Mouse (Mus musculus) forebrain, embryonic 13.5 days (tissue): Measurements from ENCODE around the gene Thap12. TPM values are rescaled to one million over a fixed set of nuclear protein-coding genes. Genes with fewer than 3 reads are reported as not detected.

Experiments used
- ATAC-seq: fragments of 200-750 bp; cut with Nextera tagmentation; 2 replicates; pipeline ENCODE4 v1.8.0; 2017
- H3K27ac ChIP-seq: fragments of 300-500 bp; sonication (generic); 2 replicates; pipeline ENCODE4 v1.5.1; 2015; ENCODE audit warnings: inconsistent platforms, mild to moderate bottlenecking, moderate library complexity
- H3K27me3 ChIP-seq: fragments of 300-500 bp; sonication (generic); 2 replicates; pipeline ENCODE4 v1.6.1; 2015; ENCODE audit warnings: mild to moderate bottlenecking, inconsistent platforms
- H3K36me3 ChIP-seq: fragments of 300-500 bp; sonication (generic); 2 replicates; pipeline ENCODE4 v1.6.1; 2015; ENCODE audit warnings: mild to moderate bottlenecking, inconsistent platforms; ENCODE audit not compliant: poor library complexity, severe bottlenecking
- H3K4me1 ChIP-seq: fragments of 300-500 bp; sonication (generic); 2 replicates; pipeline ENCODE4 v1.6.1; 2015; ENCODE audit warnings: inconsistent platforms
- H3K4me2 ChIP-seq: fragments of 300-500 bp; sonication (generic); 2 replicates; pipeline ENCODE4 v1.6.1; 2015; ENCODE audit warnings: inconsistent platforms, mild to moderate bottlenecking, moderate library complexity
- H3K4me3 ChIP-seq: fragments of 300-500 bp; sonication (generic); 2 replicates; pipeline ENCODE4 v1.5.1; 2015; ENCODE audit warnings: mild to moderate bottlenecking, inconsistent platforms
- H3K9ac ChIP-seq: fragments of 300-500 bp; sonication (generic); 2 replicates; pipeline ENCODE4 v1.6.1; 2015; ENCODE audit warnings: mild to moderate bottlenecking, inconsistent platforms
- H3K9me3 ChIP-seq: fragments of 300-500 bp; sonication (generic); replicated peaks from 2 replicates; pipeline ENCODE4 v1.6.1; 2016; ENCODE audit warnings: inconsistent platforms
- WGBS: fragments of 180-500 bp; shearing (Covaris S2); methylation state at CpG from one replicate; pipeline ENCODE4 v1.1.7; 2015; 5-methylcytosine and 5-hydroxymethylcytosine counted together
- polyA plus RNA-seq: library from polyadenylated mRNA; unstranded; fragments of >200 nt; fragmentation: Nextera tagmentation; extraction: Ambion mirVana; gene quantifications from 2 replicates; pipeline ENCODE4 v1.2.1, GENCODE M21; 2015

Gene Thap12
- 45.1 and 48.7 TPM in 2 replicates for polyA plus RNA-seq

DNA sequence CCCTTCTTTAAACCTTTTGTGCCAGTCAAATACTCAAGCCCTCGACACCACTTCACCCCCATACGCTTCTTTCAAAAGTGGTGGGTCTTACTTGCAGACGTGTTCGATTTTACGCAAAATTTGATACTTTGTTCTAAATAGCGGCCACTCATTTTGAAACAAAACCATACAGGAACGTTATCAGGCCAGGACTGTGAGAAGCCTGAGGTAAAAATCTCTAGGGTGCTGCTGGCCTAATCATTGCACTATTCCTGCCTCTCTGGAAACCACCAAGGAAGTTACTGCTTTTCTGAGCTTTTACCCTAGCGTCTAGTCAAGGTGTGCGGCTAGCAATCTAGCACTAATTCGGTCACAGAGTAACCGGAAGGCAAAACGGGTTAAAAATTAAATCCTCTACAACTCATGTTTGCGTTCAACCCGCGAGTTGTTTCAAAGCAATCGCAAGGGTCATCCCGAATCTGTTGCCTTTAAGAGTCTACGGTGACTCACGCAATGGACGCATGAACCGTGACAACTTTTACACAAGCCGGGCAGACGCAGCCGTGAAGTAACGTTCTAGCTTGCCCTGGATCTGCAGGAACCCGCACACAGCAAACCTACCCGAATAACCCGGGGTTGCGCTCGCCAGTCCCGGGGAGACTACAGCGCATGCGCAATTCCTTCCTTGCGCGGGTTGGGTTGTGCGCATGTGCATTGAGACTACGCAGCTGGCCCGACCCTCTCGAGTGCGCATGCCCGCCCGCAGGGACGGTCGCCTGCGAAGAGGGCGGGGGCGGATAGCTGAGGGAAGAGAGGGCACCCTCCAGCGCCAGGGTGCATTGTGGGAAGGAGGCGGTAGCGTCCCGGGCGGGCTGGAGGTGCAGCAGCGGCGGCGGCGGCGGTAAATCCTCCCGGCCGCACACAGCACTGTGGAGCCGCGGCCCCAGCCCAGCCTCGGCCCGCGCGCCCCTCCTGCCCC is at the start of gene Thap12:
TSS of gene Thap12 (plus strand) at position 821 of the 958 bp plus-strand sequence.
- Histone ChIP-seq H3K4me2 (peak within 1 kb of the TSS; percentile 81), H3K9me3 (no peaks in the 10 kb centered on the region), H3K27me3 (no peaks in the 10 kb centered on the region), H3K36me3 (no peaks in the 10 kb centered on the region), H3K9ac (peak within 1 kb of the TSS; percentile 97), H3K27ac (peak within 1 kb of the TSS; percentile 82), H3K4me3 (peak within 1 kb of the TSS; percentile 97), H3K4me1 (peaks cover 27% of the 10 kb centered on the region)
- ATAC-seq = peak; percentile 98
- WGBS = 2% methylated on average over 62 of the region's 65 CpGs

DNA sequence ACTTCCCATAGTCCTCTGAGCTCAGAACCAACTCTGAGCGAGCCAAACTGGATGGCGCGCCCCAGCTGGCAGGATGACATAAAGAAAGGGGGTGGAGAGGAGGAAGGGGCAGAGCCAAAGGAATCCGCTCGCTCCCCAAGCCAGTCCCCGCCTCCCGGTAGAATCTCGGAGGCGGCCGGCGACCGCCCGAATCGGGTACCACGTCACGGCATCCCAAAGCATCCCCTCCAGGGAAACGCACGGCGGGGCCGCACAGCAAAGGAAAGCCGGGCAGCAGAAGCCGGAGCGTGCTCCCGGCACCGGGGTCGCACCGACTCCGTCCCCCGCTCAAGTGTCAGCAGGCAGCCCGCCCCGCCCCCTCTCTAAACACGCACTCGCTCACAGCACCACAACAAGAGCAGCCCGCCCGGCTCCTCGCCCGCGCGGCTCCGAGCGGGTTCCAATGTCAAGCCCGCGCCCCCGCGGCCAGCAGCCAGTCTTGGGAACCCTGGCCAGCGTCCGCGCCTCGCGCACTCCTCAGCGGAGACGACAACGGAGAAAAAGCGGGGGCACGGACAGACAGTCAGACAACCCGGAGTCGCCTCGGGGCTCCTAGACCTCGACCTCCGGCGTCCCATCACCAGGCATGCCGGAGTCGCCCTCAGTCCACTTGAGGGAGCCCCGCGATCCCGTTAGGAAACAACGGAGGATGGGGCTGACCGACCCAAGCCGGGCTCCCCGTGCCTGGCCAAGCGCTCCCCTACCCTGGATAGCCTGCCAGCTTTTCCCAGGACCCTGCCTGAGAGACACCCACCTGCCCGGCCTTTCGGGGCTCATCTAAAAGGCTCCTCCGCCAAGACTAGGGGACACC is 47.0 kb upstream of the Thap12 start:
- Histone ChIP-seq H3K36me3 (peaks cover 32% of the 10 kb centered on the region), H3K9ac (peak overlapping the region; percentile 95), H3K27ac (peak overlapping the region; percentile 98), H3K4me3 (peak overlapping the region; percentile 94), H3K27me3 (no peaks in the 10 kb centered on the region), H3K9me3 (no peaks in the 10 kb centered on the region), H3K4me2 (peak overlapping the region; percentile 77), H3K4me1 (peaks cover 39% of the 10 kb centered on the region)
- ATAC-seq = peak; percentile 50
- whole genome bisulfite sequencing = under 1% methylated on average over 68 of the region's 74 CpGs

DNA sequence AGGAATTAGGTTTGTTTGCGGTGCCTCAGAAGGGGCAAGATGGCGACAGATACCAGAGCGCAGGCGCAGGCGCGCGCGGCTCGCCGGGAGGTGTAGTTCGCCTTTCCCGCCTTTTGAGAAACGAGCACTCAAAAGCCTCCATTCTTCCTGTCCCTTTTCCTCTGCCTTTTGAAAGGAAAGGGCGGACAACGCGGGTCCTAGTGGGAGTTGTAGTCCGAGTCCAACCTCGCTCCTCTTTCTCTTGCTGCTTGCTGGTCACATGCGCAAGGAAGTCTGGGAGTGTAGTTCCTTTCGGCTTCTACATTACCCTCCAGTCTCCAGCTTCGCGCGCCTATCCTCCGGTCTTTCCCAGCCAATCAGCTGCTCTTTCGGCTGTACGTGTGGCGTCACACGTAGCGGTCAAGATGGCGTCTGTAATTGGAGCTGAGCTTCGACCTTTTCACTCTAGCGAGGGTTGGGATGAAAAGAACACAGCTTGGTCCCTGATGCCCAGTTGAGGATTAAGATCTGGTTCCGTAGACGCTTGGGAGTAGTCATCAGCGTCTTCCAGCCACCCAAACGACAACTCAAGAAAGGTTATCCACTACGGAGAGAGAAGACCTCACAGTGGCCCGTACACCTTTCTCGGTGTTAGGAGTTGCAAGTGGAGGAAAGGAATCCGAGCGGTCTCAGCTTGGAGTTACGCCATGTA is 46.2 kb upstream of the Thap12 start, which contains the start of gene Emsy:
TSS of gene Emsy (minus strand) at position 253 of the 691 bp plus-strand sequence.
- peak within 1 kb of the TSS; percentile 77 for H3K4me2 ChIP-seq
- ATAC-seq = peak; percentile 97
- H3K9ac ChIP-seq = peak within 1 kb of the TSS; percentile 95
- peak within 1 kb of the TSS; percentile 98 for H3K27ac ChIP-seq
- no peaks in the 10 kb centered on the region for H3K9me3 ChIP-seq
- H3K4me1 ChIP-seq = peaks cover 39% of the 10 kb centered on the region
- H3K36me3 ChIP-seq = peaks cover 26% of the 10 kb centered on the region
- WGBS = under 1% methylated on average over 42 of the region's 42 CpGs
- peak within 1 kb of the TSS; percentile 94 for H3K4me3 ChIP-seq
- no peaks in the 10 kb centered on the region for H3K27me3 ChIP-seq

GRCm38 (mm10) chr7:98665166-98665565 is 37.7 kb upstream of the Thap12 start:
- Histone ChIP-seq H3K4me3 (no peak overlapping the region), H3K4me2 (no peak overlapping the region), H3K9ac (no peak overlapping the region), H3K36me3 (no peaks in the 10 kb centered on the region), H3K9me3 (no peaks in the 10 kb centered on the region), H3K27me3 (no peaks in the 10 kb centered on the region), H3K27ac (no peak overlapping the region), H3K4me1 (no peaks in the 10 kb centered on the region)
- 67% methylated on average over 5 of the region's 5 CpGs for WGBS
- ATAC-seq = no peak

GRCm38 (mm10) chr7:98665726-98666125 is 37.2 kb upstream of the Thap12 start:
- ATAC-seq = no peak
- Histone ChIP-seq H3K9me3 (no peaks in the 10 kb centered on the region), H3K9ac (no peak overlapping the region), H3K36me3 (no peaks in the 10 kb centered on the region), H3K27me3 (no peaks in the 10 kb centered on the region), H3K27ac (no peak overlapping the region), H3K4me3 (no peak overlapping the region), H3K4me2 (no peak overlapping the region), H3K4me1 (no peaks in the 10 kb centered on the region)
- WGBS = 79% methylated on average over 6 of the region's 6 CpGs

DNA sequence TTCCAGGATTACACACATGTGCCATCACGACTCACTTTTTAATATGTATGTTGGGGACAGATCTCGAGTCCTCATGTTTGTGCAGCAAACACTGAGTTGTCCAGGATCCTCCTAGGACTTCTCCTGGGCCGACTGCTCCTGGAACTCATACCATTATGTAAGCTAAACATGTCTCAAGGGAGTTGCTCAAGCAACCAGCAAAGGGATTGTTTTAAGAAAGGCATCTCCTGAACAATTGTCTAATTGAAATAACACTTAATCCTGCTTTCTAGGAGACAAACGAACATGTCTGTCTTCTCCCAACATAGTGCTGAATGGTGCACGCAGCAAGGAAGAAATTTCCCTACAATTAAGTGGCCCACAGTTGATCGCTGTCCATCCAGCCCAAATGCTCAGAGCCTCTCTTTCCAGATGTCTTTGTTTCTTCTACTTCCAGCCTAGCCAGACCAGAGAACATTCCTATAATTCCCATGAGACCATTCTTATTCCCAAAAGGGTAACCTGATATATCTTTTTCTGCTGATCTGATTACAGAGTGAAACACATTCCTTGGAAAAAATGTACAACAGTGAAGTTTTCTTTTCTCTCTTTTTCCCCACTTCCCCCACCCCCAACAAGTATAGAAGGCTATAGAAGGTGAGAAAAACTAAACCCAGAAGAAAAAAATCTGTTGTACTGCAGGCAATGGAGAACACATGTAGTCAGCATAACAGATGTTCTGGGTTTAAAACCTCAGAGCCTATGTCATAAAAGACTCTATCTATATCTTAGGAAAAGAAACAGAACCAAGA is 34.8 kb upstream of the Thap12 start:
- H3K36me3 ChIP-seq = no peaks in the 10 kb centered on the region
- no peak overlapping the region for H3K27ac ChIP-seq
- H3K4me1 ChIP-seq = no peaks in the 10 kb centered on the region
- no peak overlapping the region for H3K9ac ChIP-seq
- no peak overlapping the region for H3K4me2 ChIP-seq
- 75% methylated on average over 6 of the region's 6 CpGs for WGBS
- no peak overlapping the region for H3K4me3 ChIP-seq
- ATAC-seq = no peak
- no peaks in the 10 kb centered on the region for H3K9me3 ChIP-seq
- H3K27me3 ChIP-seq = no peaks in the 10 kb centered on the region

DNA sequence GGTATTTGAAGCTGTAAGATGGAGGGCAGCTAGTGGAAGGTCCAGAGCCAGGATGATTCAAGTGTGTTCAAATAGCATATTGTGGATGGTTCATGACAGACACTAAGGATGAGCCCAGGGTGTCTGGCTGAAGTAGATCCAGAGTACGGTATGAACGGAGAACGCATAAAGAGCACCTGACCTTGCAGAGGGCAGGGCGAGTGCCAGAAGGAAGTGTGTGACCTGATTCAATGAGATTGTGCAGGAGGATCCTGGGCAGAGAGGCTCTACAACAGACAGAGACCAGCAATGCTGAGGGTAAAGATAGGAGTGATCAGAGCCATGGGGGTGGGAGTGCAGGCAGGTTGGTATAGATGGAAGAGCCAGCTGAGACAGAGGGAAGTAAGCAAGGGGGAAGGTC is 32.1 kb upstream of the Thap12 start:
- no peaks in the 10 kb centered on the region for H3K4me1 ChIP-seq
- H3K4me2 ChIP-seq = no peak overlapping the region
- no peak overlapping the region for H3K4me3 ChIP-seq
- ATAC-seq = no peak
- no peak overlapping the region for H3K27ac ChIP-seq
- H3K36me3 ChIP-seq = no peaks in the 10 kb centered on the region
- no peaks in the 10 kb centered on the region for H3K9me3 ChIP-seq
- H3K9ac ChIP-seq = no peak overlapping the region
- WGBS = 94% methylated on average over 4 of the region's 4 CpGs
- H3K27me3 ChIP-seq = no peaks in the 10 kb centered on the region

DNA sequence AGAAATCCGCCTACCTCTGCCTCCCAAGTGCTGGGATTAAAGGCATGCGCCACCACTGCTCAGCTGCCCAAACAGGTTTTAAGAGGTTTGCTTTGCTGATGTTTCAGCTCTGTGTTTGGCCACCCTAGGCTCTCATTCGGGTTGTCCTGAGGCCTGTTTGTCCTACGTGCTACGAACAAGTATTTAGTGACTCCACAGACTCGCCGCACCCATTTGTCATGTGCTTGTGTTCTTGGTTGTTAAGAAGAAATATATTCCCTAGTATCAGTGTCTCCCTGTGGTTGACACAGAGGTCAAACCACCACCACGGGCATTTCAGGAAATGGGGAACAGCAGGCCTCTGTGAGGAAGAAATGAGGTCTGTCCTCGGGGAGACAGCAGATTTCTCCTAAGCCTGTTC is 31.5 kb upstream of the Thap12 start:
- H3K27ac ChIP-seq = no peak overlapping the region
- no peaks in the 10 kb centered on the region for H3K4me1 ChIP-seq
- no peak overlapping the region for H3K4me2 ChIP-seq
- H3K36me3 ChIP-seq = no peaks in the 10 kb centered on the region
- H3K27me3 ChIP-seq = 0 out of 2 replicates have a peak, but pooled peaks cover under 1% of the 10 kb centered on the region
- H3K9me3 ChIP-seq = no peaks in the 10 kb centered on the region
- WGBS = 85% methylated on average over 9 of the region's 9 CpGs
- no peak overlapping the region for H3K4me3 ChIP-seq
- no peak for ATAC-seq
- H3K9ac ChIP-seq = no peak overlapping the region

DNA sequence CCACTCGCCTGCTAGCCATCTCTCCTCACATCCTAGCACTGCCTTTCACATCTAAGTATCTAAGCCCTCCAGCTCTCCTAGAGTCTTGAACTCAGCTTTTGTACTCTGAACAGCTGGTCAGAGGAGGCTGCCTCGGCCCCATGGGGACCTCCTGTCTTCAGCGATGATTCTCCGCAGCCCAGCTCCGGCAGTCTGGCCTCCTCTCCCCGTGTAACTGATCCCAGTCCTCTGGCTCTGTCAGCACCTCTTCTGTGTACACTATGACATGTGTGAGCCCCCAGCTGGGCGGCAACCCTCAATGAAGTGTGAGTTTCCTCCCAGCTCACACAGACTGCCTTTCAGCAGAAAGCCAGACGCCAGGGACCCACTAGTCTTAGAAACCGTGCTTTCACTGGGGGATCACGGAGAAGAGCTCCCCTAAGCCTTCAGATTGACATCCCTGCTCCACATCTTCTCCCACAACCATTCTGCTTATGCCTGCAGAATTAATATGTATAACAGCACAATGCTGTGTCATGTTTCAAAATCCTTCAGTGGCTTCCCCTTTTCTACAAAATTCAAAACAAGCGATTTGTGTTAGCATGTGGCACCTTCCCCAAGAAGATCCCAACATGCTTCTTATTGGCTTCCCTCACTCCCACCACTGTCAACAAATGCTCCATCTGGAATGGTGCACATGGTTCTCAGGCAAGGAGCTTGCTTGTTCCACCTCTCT is 30.5 kb upstream of the Thap12 start:
- H3K4me3 ChIP-seq = no peak overlapping the region
- H3K27me3 ChIP-seq = 0 out of 2 replicates have a peak, but pooled peaks cover 3% of the 10 kb centered on the region
- no peak for ATAC-seq
- H3K4me1 ChIP-seq = no peaks in the 10 kb centered on the region
- no peaks in the 10 kb centered on the region for H3K9me3 ChIP-seq
- no peak overlapping the region for H3K9ac ChIP-seq
- 71% methylated on average over 11 of the region's 11 CpGs for WGBS
- no peak overlapping the region for H3K27ac ChIP-seq
- H3K4me2 ChIP-seq = no peak overlapping the region
- H3K36me3 ChIP-seq = no peaks in the 10 kb centered on the region

DNA sequence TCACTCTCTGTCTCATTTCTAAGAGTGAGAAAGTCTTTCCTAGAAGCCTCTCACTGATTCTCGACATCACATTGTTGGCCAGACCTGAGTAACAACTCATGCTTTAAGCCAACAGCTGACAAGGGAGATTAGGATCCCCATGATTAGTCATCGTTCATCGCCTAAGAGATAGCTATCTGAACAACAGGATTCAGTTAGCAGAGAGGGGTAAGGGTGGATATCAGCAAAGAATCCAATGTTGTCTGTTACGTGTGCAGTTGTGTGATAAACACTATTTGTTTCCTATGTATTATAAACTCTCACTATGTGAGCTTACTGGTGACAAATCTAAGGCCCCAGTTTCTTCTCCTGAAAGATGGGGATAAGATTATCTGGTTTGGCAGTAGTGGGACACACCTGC is 28.6 kb upstream of the Thap12 start:
- no peaks in the 10 kb centered on the region for H3K36me3 ChIP-seq
- 77% methylated on average over 4 of the region's 4 CpGs for WGBS
- H3K4me2 ChIP-seq = no peak overlapping the region
- no peaks in the 10 kb centered on the region for H3K4me1 ChIP-seq
- H3K27ac ChIP-seq = no peak overlapping the region
- no peaks in the 10 kb centered on the region for H3K9me3 ChIP-seq
- H3K4me3 ChIP-seq = no peak overlapping the region
- no peak overlapping the region for H3K9ac ChIP-seq
- H3K27me3 ChIP-seq = 0 out of 2 replicates have a peak, but pooled peaks cover 3% of the 10 kb centered on the region
- ATAC-seq = no peak
